Mouse (Mus musculus): ENCODE results near the gene Rfk. TPM values are rescaled to one million over a fixed set of nuclear protein-coding genes. Genes with fewer than 3 reads are reported as not detected.

Rfk gene
- total and polyA plus RNA-seq, 3 experiments = 14.7 to 51.8 (median 34.2) TPM

DNA sequence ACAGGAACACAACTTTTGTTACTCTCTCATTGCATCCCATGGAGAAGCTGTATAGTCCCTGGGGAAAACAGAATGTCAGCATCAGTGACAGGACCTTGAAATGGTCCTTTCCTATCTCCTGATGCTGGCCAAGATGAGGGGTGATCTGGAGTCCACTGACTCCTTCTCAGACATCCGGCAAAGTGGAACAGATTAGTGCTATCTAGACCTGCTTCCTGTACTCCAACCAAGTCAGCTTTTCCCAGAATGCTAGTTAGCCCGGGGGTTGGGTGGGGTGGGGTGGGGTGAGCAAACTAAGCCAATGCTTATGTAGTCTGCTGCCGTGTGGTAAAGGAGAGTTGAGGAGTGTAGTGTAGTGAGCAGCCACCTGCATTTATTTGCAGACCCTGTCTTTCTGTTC is 29.5 kb downstream of the Rfk start:
- H3K36me3 ChIP-seq (replicated peaks in 1 of 2; ENCODE audit: control insufficient read depth in 1 of 2, insufficient read depth in 1 of 2, low read length in 1 of 2) = no peaks in the 10 kb centered on the region
- no peaks in the 10 kb centered on the region for H3K9me3 ChIP-seq (replicated peaks; ENCODE audit: low read length)
- no peak for DNase-seq (ENCODE audit: extremely low read depth)
- H3K4me3 ChIP-seq (replicated peaks in 1 of 3; ENCODE audit: low read depth in 2 of 3, low read length in 2 of 3, poor library complexity in 1 of 3) = no peak overlapping the region
- in situ Hi-C loops (cut with MboI; ENCODE audit: low pct_ligation_motif_present, low pct_unique_long_range_greater_than_20kb, low sequenced_read_pairs) = no loop called here
- dilution Hi-C loops (cut with MboI; ENCODE audit: extremely low pct_ligation_motif_present, extremely low pct_unique_long_range_greater_than_20kb, low sequenced_read_pairs) = no loop called here
- no peaks in the 10 kb centered on the region for H3K79me2 ChIP-seq (replicated peaks; ENCODE audit: control insufficient read depth, extremely low read depth, insufficient read depth, poor library complexity, severe bottlenecking)
- TF ChIP-seq GABPA (IDR thresholded peaks at IDR 0.05; ENCODE audit: insufficient replicate concordance, low read depth, low read length) (no peak), ZNF384 (IDR thresholded peaks at IDR 0.05; ENCODE audit: low read depth, low read length) (no peak), BHLHE40 (IDR thresholded peaks at IDR 0.05; ENCODE audit: low read depth, low read length) (no peak), CHD2 (IDR thresholded peaks at IDR 0.05; ENCODE audit: low read length) (no peak), KAT2A (IDR thresholded peaks at IDR 0.05; ENCODE audit: insufficient replicate concordance, low read length) (no peak), ZC3H11A (IDR thresholded peaks at IDR 0.05; ENCODE audit: low read depth, low read length) (no peak), MXI1 (IDR thresholded peaks at IDR 0.05; ENCODE audit: low read depth, low read length) (no peak), USF2 (conservative IDR thresholded peaks at IDR 0.05; ENCODE audit: low read depth, low read length) (no peak)
- H3K27ac ChIP-seq (ENCODE audit: insufficient read depth, low read depth) = no peak overlapping the region
- H3K27me3 ChIP-seq (replicated peaks) = no peaks in the 10 kb centered on the region
- no peak overlapping the region for H3K4me2 ChIP-seq (ENCODE audit: insufficient read depth, low read depth, poor library complexity, severe bottlenecking)
- H3K4me1 ChIP-seq (ENCODE audit: control insufficient read depth in 1 of 2, insufficient read depth in 2 of 2) = no peaks in the 10 kb centered on the region
- H3K9ac ChIP-seq (ENCODE audit: insufficient read depth, low read depth) = no peak overlapping the region

DNA sequence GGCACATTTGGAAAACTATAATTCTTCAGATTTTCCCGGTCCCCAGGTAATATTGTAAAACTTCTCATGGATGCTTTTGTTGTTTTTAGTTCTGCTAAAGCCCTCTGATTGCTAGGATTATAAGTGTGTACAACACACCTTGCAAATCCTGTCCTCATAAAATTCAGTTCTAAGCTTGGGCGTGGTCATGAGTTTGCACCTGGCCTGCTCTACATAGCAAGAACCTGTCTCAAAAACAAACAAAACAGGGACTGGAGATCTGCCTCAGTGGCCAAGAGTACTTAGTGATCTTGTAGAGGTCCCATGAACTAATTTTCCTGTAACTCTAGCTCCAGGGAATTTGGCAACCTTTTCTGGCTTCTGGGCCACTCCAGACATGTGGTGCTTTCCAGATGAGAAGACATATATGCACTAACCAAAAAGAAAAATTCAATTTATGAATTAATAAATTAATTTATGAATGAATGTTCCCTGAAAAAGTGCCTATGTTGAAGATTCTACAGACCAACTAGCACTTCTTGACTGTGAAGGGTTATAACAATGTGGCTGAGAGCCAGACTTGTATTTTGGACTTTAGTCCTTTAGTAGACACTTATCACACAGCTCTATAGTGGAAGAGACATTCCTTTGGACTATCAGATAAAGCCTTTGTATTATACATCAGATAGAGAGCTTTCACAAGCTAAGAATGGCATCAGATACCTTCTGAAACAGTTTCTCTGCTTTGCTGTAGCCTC is 34.1 kb downstream of the Rfk start:
- no peaks in the 10 kb centered on the region for H3K79me2 ChIP-seq (replicated peaks; ENCODE audit: control insufficient read depth, extremely low read depth, insufficient read depth, poor library complexity, severe bottlenecking)
- dilution Hi-C loops (cut with MboI; ENCODE audit: extremely low pct_ligation_motif_present, extremely low pct_unique_long_range_greater_than_20kb, low sequenced_read_pairs) = no loop called here
- H3K36me3 ChIP-seq (replicated peaks in 1 of 2; ENCODE audit: control insufficient read depth in 1 of 2, insufficient read depth in 1 of 2, low read length in 1 of 2) = no peaks in the 10 kb centered on the region
- DNase-seq (ENCODE audit: extremely low read depth) = no peak
- H3K9ac ChIP-seq (ENCODE audit: insufficient read depth, low read depth) = no peak overlapping the region
- no peaks in the 10 kb centered on the region for H3K27me3 ChIP-seq (replicated peaks)
- TF ChIP-seq UBTF (IDR thresholded peaks at IDR 0.05; ENCODE audit: low read depth, low read length) = no peak
- TF ChIP-seq ZNF384 (IDR thresholded peaks at IDR 0.05; ENCODE audit: low read depth, low read length) = no peak
- no peak for TF ChIP-seq EP300 (IDR thresholded peaks at IDR 0.05; ENCODE audit: low read length)
- TF ChIP-seq JUND (conservative IDR thresholded peaks at IDR 0.05; ENCODE audit: low read depth, low read length) = no peak
- TF ChIP-seq TBP (conservative IDR thresholded peaks at IDR 0.05; ENCODE audit: low read depth, low read length) = no peak
- TF ChIP-seq MAFK (IDR thresholded peaks at IDR 0.05; ENCODE audit: insufficient replicate concordance, low read length) = no peak
- no peak for TF ChIP-seq GABPA (IDR thresholded peaks at IDR 0.05; ENCODE audit: insufficient replicate concordance, low read depth, low read length)
- no peak for TF ChIP-seq NELFE (IDR thresholded peaks at IDR 0.05; ENCODE audit: low read depth, low read length)
- no peak for TF ChIP-seq RAD21 (IDR thresholded peaks at IDR 0.05; ENCODE audit: low read depth, low read length)
- TF ChIP-seq BHLHE40 (IDR thresholded peaks at IDR 0.05; ENCODE audit: low read depth, low read length) = no peak
- no peak for TF ChIP-seq ZMIZ1 (IDR thresholded peaks at IDR 0.05; ENCODE audit: low read depth, low read length)
- no peak for TF ChIP-seq JUN (IDR thresholded peaks at IDR 0.05; ENCODE audit: insufficient read depth, low read depth, low read length)
- in situ Hi-C loops (cut with MboI; ENCODE audit: low pct_ligation_motif_present, low pct_unique_long_range_greater_than_20kb, low sequenced_read_pairs) = no loop called here
- H3K4me1 ChIP-seq (ENCODE audit: control insufficient read depth in 1 of 2, insufficient read depth in 2 of 2) = no peaks in the 10 kb centered on the region
- no peak overlapping the region for H3K4me3 ChIP-seq (replicated peaks in 1 of 3; ENCODE audit: low read depth in 2 of 3, low read length in 2 of 3, poor library complexity in 1 of 3)
- no peak overlapping the region for H3K27ac ChIP-seq (ENCODE audit: insufficient read depth, low read depth)
- H3K9me3 ChIP-seq (replicated peaks; ENCODE audit: low read length) = no peaks in the 10 kb centered on the region
- H3K4me2 ChIP-seq (ENCODE audit: insufficient read depth, low read depth, poor library complexity, severe bottlenecking) = no peak overlapping the region

All from CH12.LX (cell line).